Mouse (Mus musculus) E14TG2a.4 (cell line): ENCODE results near the gene Cpb2.

Experiments
- CTCF ChIP-seq: conservative IDR thresholded peaks from 2 replicates; pipeline ENCODE4 v1.5.1; 2014; ENCODE audit warnings: low read length
- NANOG ChIP-seq: IDR thresholded peaks from 2 replicates; pipeline ENCODE4 v1.6.1; 2014; ENCODE audit warnings: borderline replicate concordance, low read length, mixed read lengths
- POU5F1 ChIP-seq: IDR thresholded peaks from 2 replicates; pipeline ENCODE4 v1.6.1; 2014; ENCODE audit warnings: low read length, borderline replicate concordance

DNA sequence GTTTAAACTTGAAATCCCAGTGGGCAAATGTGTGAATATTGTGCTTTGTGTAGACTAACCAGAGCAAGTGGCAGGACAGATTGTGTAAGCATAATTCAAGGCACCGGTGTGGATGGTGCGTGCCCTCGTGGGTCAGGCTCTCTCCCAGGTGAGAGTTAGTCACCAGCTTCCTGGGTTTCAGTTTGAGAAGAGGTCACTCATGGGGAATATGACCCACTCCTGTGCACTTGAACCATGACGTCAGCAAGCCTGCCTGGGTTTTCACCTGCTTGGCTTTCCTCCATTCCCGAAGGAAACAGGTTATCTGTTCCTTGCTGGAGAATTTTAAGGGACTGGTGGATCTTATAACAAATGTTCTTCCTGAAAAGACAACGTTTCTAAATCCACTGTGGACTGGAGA lies 19.7 kb upstream of the Cpb2 start:
- no peak for TF ChIP-seq CTCF
- no peak for TF ChIP-seq POU5F1
- TF ChIP-seq NANOG = no peak
